Comparison of ENCODE assay signal across 21 mouse cellular contexts in genomic region chr14:118700576-118700975, GRCm38 (mm10).
"Had no signal": no experiment of that assay in that cellular context is flagged by ENCODE, and none has a peak within 500 bp of the region (broad histone marks: within the 10 kb centered on the region; RNA-seq: fewer than 3 reads in every experiment).

No protein-coding gene starts in this region.

- H3K4me3 ChIP-seq: limb, embryonic 12.5 days; limb, embryonic 15.5 days; midbrain, embryonic 12.5 days; midbrain, embryonic 15.5 days; neural tube, embryonic 12.5 days; neural tube, embryonic 15.5 days had no signal

- DNase-seq: kidney, adult 9 months; kidney, postnatal 14 days; kidney, postnatal 4 days; left cerebral cortex, postnatal 4 days; liver, postnatal 0 days; lung, embryonic 14.5 days; lung, postnatal 10 days; right cerebral cortex, adult 18-20 months; right cerebral cortex, postnatal 14 days; right cerebral cortex, postnatal 4 days; thymus, postnatal 25 days had no signal

- H3K9ac ChIP-seq: limb, embryonic 12.5 days; limb, embryonic 15.5 days; liver, embryonic 14.5 days; liver, postnatal 0 days; lung, embryonic 14.5 days; midbrain, embryonic 12.5 days; midbrain, embryonic 15.5 days; neural tube, embryonic 12.5 days; neural tube, embryonic 15.5 days had no signal

- H3K4me2 ChIP-seq: limb, embryonic 12.5 days; limb, embryonic 15.5 days; liver, embryonic 11.5 days; lung, embryonic 14.5 days; midbrain, embryonic 12.5 days; midbrain, embryonic 15.5 days; neural tube, embryonic 12.5 days; neural tube, embryonic 15.5 days had no signal

- H3K27ac ChIP-seq: limb, embryonic 12.5 days; limb, embryonic 15.5 days; liver, embryonic 14.5 days; macrophage; midbrain, embryonic 12.5 days; midbrain, embryonic 15.5 days; neural tube, embryonic 12.5 days; neural tube, embryonic 15.5 days; stomach, postnatal 0 days had no signal

- H3K9me3 ChIP-seq: limb, embryonic 12.5 days; limb, embryonic 15.5 days; midbrain, embryonic 12.5 days; midbrain, embryonic 15.5 days; neural tube, embryonic 12.5 days; neural tube, embryonic 15.5 days had no signal

- ATAC-seq: liver, postnatal 0 days; midbrain, embryonic 15.5 days had no signal

- H3K36me3 ChIP-seq: limb, embryonic 12.5 days; limb, embryonic 15.5 days; midbrain, embryonic 12.5 days; midbrain, embryonic 15.5 days; neural tube, embryonic 12.5 days; neural tube, embryonic 15.5 days had no signal
